ENCODE assay signal across 18 mouse cellular contexts in genomic region chr5:135908185-135908584, GRCm38 (mm10). TPM values are rescaled to one million over a fixed set of nuclear protein-coding genes. Genes with fewer than 3 reads are reported as not detected.
DNase-seq lines count a peak whose midpoint lies in the region; ATAC-seq and TF ChIP-seq lines count a peak whose summit lies in the region.
"Had no signal": no experiment of that assay in that cellular context is flagged by ENCODE, and none has a peak within 500 bp of the region (broad histone marks: within the 10 kb centered on the region; RNA-seq: fewer than 3 reads in every experiment).

No protein-coding gene starts in this region.

- H3K4me2 ChIP-seq in heart, embryonic 15.5 days, result no peak overlapping the region
- no peak overlapping the region for H3K4me2 ChIP-seq in liver, embryonic 15.5 days
- H3K4me2 ChIP-seq in liver, embryonic 12.5 days, result no peak overlapping the region
- H3K4me2 ChIP-seq: heart, embryonic 12.5 days; lung, embryonic 14.5 days had no signal

- H3K27me3 ChIP-seq in heart, embryonic 15.5 days, result no peaks in the 10 kb centered on the region
- H3K27me3 ChIP-seq in liver, embryonic 15.5 days, result no peaks in the 10 kb centered on the region
- no peaks in the 10 kb centered on the region for H3K27me3 ChIP-seq in liver, embryonic 12.5 days (replicated peaks)
- H3K27me3 ChIP-seq in thymus, adult 2 months (ENCODE audit: control insufficient read depth, insufficient read depth, low read length), result no peaks in the 10 kb centered on the region
- H3K27me3 ChIP-seq: heart, embryonic 12.5 days had no signal

- peaks cover 45% of the 10 kb centered on the region for H3K36me3 ChIP-seq in heart, embryonic 15.5 days
- peaks cover 41% of the 10 kb centered on the region for H3K36me3 ChIP-seq in liver, embryonic 15.5 days (replicated peaks)
- H3K36me3 ChIP-seq in liver, embryonic 12.5 days, result peaks cover 70% of the 10 kb centered on the region
- H3K36me3 ChIP-seq in thymus, adult 2 months (ENCODE audit: control insufficient read depth, insufficient read depth, low read length), result peaks cover 22% of the 10 kb centered on the region

- intact Hi-C loops in heart, postnatal 25 days (cut with DNase I), result no loop called here

- no peak overlapping the region for H3K9ac ChIP-seq in heart, embryonic 15.5 days
- no peak overlapping the region for H3K9ac ChIP-seq in liver, embryonic 15.5 days
- H3K9ac ChIP-seq in liver, embryonic 12.5 days, result no peak overlapping the region
- H3K9ac ChIP-seq: heart, embryonic 12.5 days had no signal

- no peak for ATAC-seq in heart, embryonic 15.5 days (replicated peaks; ENCODE audit: insufficient number of reproducible peaks, insufficient read depth, low FRiP score, low read depth)
- ATAC-seq in liver, embryonic 15.5 days (ENCODE audit: insufficient read depth), result no peak
- no peak for ATAC-seq in liver, embryonic 12.5 days
- no peak for ATAC-seq in CD4-positive, CD25-positive, alpha-beta regulatory T cell, adult 4 months
- ATAC-seq: intestine, postnatal 0 days had no signal

- no peak overlapping the region for H3K4me3 ChIP-seq in heart, embryonic 15.5 days
- no peak overlapping the region for H3K4me3 ChIP-seq in liver, embryonic 15.5 days (replicated peaks)
- H3K4me3 ChIP-seq in liver, embryonic 12.5 days, result no peak overlapping the region
- H3K4me3 ChIP-seq in thymus, adult 2 months (ENCODE audit: control insufficient read depth, insufficient read depth, low read length), result no peak overlapping the region
- H3K4me3 ChIP-seq: heart, embryonic 12.5 days; limb, embryonic 10.5 days had no signal

- TF ChIP-seq CTCF in thymus, adult 2 months (IDR thresholded peaks at IDR 0.05; ENCODE audit: borderline replicate concordance, control insufficient read depth, extremely low read depth, insufficient read depth, low read length, poor library complexity), result no peak

- 83% methylated on average over 12 of the region's 12 CpGs for WGBS in heart, embryonic 15.5 days
- WGBS in liver, embryonic 15.5 days (ENCODE audit: insufficient replicate concordance), result 75% methylated on average over 12 of the region's 12 CpGs
- 77% methylated on average over 12 of the region's 12 CpGs for WGBS in liver, embryonic 12.5 days (ENCODE audit: insufficient replicate concordance)
- WGBS in thymus, adult 2 months, result 82% methylated on average over 12 of the region's 12 CpGs

- peaks cover 58% of the 10 kb centered on the region for H3K4me1 ChIP-seq in heart, embryonic 15.5 days (replicated peaks)
- H3K4me1 ChIP-seq in liver, embryonic 15.5 days (replicated peaks), result peaks cover 67% of the 10 kb centered on the region
- H3K4me1 ChIP-seq in liver, embryonic 12.5 days, result peaks cover 70% of the 10 kb centered on the region
- H3K4me1 ChIP-seq in thymus, adult 2 months (replicated peaks; ENCODE audit: control insufficient read depth, insufficient read depth, low read length), result peaks cover 7% of the 10 kb centered on the region

- DNase-seq in heart, postnatal 25 days (ENCODE audit: low spot score), result no peak
- peak; percentile 25 for DNase-seq in thymus, postnatal 25 days
- DNase-seq in thymus, adult 2 months, result no peak
- DNase-seq in kidney, adult 9 months, result no peak
- DNase-seq: adrenal gland, adult 2 months; cerebellum, postnatal 10 days; gastrocnemius, postnatal 25 days; kidney, postnatal 10 days; lung, embryonic 14.5 days had no signal

- no peaks in the 10 kb centered on the region for H3K9me3 ChIP-seq in heart, embryonic 15.5 days (replicated peaks)
- no peaks in the 10 kb centered on the region for H3K9me3 ChIP-seq in liver, embryonic 15.5 days (replicated peaks)
- no peaks in the 10 kb centered on the region for H3K9me3 ChIP-seq in liver, embryonic 12.5 days (replicated peaks)
- H3K9me3 ChIP-seq: G1E; heart, embryonic 12.5 days; limb, embryonic 10.5 days had no signal

- no peak for TF ChIP-seq POLR2A in thymus, adult 2 months (IDR thresholded peaks at IDR 0.05; ENCODE audit: control insufficient read depth, extremely low read depth, insufficient read depth, low read length, poor library complexity)

- peak overlapping the region; percentile 5; the same call in 1 of the 2 replicates for H3K27ac ChIP-seq in heart, embryonic 15.5 days
- peak overlapping the region; percentile 51; the same call in 1 of the 2 replicates for H3K27ac ChIP-seq in liver, embryonic 15.5 days (replicated peaks)
- no peak overlapping the region for H3K27ac ChIP-seq in liver, embryonic 12.5 days
- H3K27ac ChIP-seq in thymus, adult 2 months (ENCODE audit: control insufficient read depth, insufficient read depth, low read length), result no peak overlapping the region
- H3K27ac ChIP-seq: limb, embryonic 10.5 days; stomach, postnatal 0 days had no signal

RNA-seq across cellular contexts. Expression of gene Hspb1, which starts 20.5 kb away (rescaled TPM):
- 743 and 952 TPM in 2 replicates for polyA plus RNA-seq in heart, embryonic 15.5 days (2015; fragmentation: Nextera tagmentation; extraction: Ambion mirVana)
- 100 to 1,000 TPM; 385 to 513 TPM for total RNA-seq in heart, postnatal 25 days (2021)
- 12.6 and 16.1 TPM in 2 replicates for polyA plus RNA-seq in liver, embryonic 15.5 days (2015; fragmentation: Nextera tagmentation; extraction: Ambion mirVana)
- 7.4 TPM in 2 replicates for polyA plus RNA-seq in liver, embryonic 12.5 days (2016; fragmentation: Nextera tagmentation; extraction: Ambion mirVana)
- 73.6 and 96.8 TPM in 2 replicates for polyA plus RNA-seq in thymus, adult 2 months (2012; rRNA removed)
- 1 to 10 TPM in 1 of 2 experiments, not detected in 1; 1.3 TPM for polyA plus RNA-seq in CD4-positive, CD25-positive, alpha-beta regulatory T cell, adult 4 months (2017; shearing (Covaris generic))
- total RNA-seq: G1E had no signal
- polyA plus RNA-seq: G1E had no signal

RNA-seq across cellular contexts. Expression of gene Ywhag, which starts 26.2 kb away (rescaled TPM):
- polyA plus RNA-seq in heart, embryonic 15.5 days (2015; fragmentation: Nextera tagmentation; extraction: Ambion mirVana), result 150 and 166 TPM in 2 replicates
- 100 to 1,000 TPM; 285 to 296 TPM for total RNA-seq in heart, postnatal 25 days (2021)
- 60.9 and 65.4 TPM in 2 replicates for polyA plus RNA-seq in liver, embryonic 15.5 days (2015; fragmentation: Nextera tagmentation; extraction: Ambion mirVana)
- polyA plus RNA-seq in liver, embryonic 12.5 days (2016; fragmentation: Nextera tagmentation; extraction: Ambion mirVana), result 121 and 128 TPM in 2 replicates
- 56.5 and 73.5 TPM in 2 replicates for polyA plus RNA-seq in thymus, adult 2 months (2012; rRNA removed)
- 10 to 100 TPM; 29.6 to 47.8 TPM for polyA plus RNA-seq in CD4-positive, CD25-positive, alpha-beta regulatory T cell, adult 4 months (2017; shearing (Covaris generic))

Comparison
In these comparisons a context has a peak if more than half of its experiments do, and no peak if none do; other contexts are left out.
1. H3K27ac ChIP-seq: peak in heart, embryonic 15.5 days (single experiment) and liver, embryonic 15.5 days (single experiment); none in liver, embryonic 12.5 days (single experiment) and thymus, adult 2 months (single experiment).